Mouse (Mus musculus): Measurements from ENCODE around the gene Nab1. TPM values are rescaled to one million over a fixed set of nuclear protein-coding genes. Genes with fewer than 3 reads are reported as not detected.

Gene Nab1
- total and polyA plus RNA-seq, 3 experiments: 26.7 to 40.3 TPM; not detected in 1

DNA sequence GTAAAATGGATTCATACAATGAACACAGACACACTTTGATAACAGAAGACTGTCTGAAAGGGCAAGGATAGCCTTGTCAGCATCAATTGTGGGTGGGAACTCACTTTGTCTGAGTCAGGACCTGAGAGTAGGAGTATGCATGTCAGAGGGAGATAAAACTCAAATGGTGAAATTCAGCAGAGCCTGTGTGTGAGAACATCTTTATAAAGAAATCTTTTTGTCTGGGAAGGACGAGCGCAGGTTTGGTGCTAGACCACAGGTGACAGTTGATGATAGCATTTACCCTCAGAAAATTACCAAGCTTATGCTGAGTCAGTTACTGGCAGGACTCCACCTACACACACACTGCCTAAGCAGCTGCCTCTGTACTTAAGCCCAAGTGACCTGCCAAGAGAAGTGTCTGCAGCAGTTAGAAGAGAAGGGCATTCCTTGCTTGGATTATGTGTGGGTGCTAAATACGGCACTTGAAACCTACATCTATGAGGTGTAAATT, 45.9 kb downstream of the Nab1 start:
- Histone ChIP-seq H3K9me3 (replicated peaks; ENCODE audit: insufficient read depth, low read length) (no peaks in the 10 kb centered on the region), H3K79me2 (ENCODE audit: control insufficient read depth, insufficient read depth, low read length, poor library complexity) (no peaks in the 10 kb centered on the region), H3K4me3 (ENCODE audit: control insufficient read depth in 1 of 2, insufficient read depth in 1 of 2, low read depth in 2 of 2, low read length in 2 of 2) (no peak overlapping the region), H3K27ac (ENCODE audit: control insufficient read depth, low read depth, low read length) (peak overlapping the region; percentile 18), H3K9ac (ENCODE audit: control insufficient read depth, low read depth, low read length, poor library complexity, severe bottlenecking) (no peak overlapping the region), H3K4me1 (ENCODE audit: control insufficient read depth in 1 of 2, insufficient read depth in 2 of 2, low read length in 2 of 2) (peaks cover 7 to 11% of the 10 kb centered on the region in 2 experiments), H3K27me3 (ENCODE audit: control insufficient read depth in 1 of 2, insufficient read depth in 2 of 2, low read length in 2 of 2) (no peaks in the 10 kb centered on the region), H3K36me3 (ENCODE audit: control insufficient read depth in 1 of 2, insufficient read depth in 2 of 2, low read length in 2 of 2) (peaks cover 0 to 28% of the 10 kb centered on the region in 2 experiments; a peak in 3 of 4 replicates)
- DNase-seq (ENCODE audit: low read depth, low spot score): peak; percentile 93
- TF ChIP-seq ZMIZ1 (IDR thresholded peaks at IDR 0.05; ENCODE audit: low read depth, low read length): no peak
- no peak for TF ChIP-seq ZKSCAN1 (IDR thresholded peaks at IDR 0.05; ENCODE audit: low read depth, low read length)
- TF ChIP-seq USF1 (IDR thresholded peaks at IDR 0.05; ENCODE audit: low read depth, low read length): no peak
- no peak for TF ChIP-seq USF2 (IDR thresholded peaks at IDR 0.05; ENCODE audit: borderline replicate concordance in 1 of 2, insufficient read depth in 1 of 2, low read depth in 1 of 2, low read length in 2 of 2)
- 0 out of 2 replicates have a peak, but pooled peaks have one; percentile 50 for TF ChIP-seq BHLHE40 (IDR thresholded peaks at IDR 0.05; ENCODE audit: borderline replicate concordance, low read depth, low read length)
- TF ChIP-seq NRF1 (IDR thresholded peaks at IDR 0.05; ENCODE audit: insufficient read depth, low read depth, low read length, poor library complexity, severe bottlenecking): no peak
- no peak for TF ChIP-seq RAD21 (IDR thresholded peaks at IDR 0.05; ENCODE audit: low read depth, low read length)
- no peak for TF ChIP-seq POLR2AphosphoS5 (IDR thresholded peaks at IDR 0.05; ENCODE audit: borderline replicate concordance, low read depth, low read length)
- no peak for TF ChIP-seq ZC3H11A (IDR thresholded peaks at IDR 0.05; ENCODE audit: low read depth, low read length)
- TF ChIP-seq GATA1 (IDR thresholded peaks at IDR 0.05; ENCODE audit: low read depth, low read length): peak; percentile 93
- TF ChIP-seq TBP (IDR thresholded peaks at IDR 0.05; ENCODE audit: low read depth, low read length): no peak
- TF ChIP-seq CTCF (IDR thresholded peaks at IDR 0.05 in 2 of 3, conservative IDR thresholded peaks at IDR 0.05 in 1 of 3; ENCODE audit: control insufficient read depth in 1 of 3, insufficient read depth in 1 of 3, low read depth in 2 of 3, low read length in 3 of 3, poor library complexity in 1 of 3, severe bottlenecking in 1 of 3): no peak
- TF ChIP-seq E2F4 (IDR thresholded peaks at IDR 0.05; ENCODE audit: borderline replicate concordance, low read depth, low read length): no peak
- TF ChIP-seq TCF12 (IDR thresholded peaks at IDR 0.05; ENCODE audit: low read depth, low read length): peak; percentile 88
- no peak for TF ChIP-seq MYB (IDR thresholded peaks at IDR 0.05; ENCODE audit: low read depth, low read length)
- TF ChIP-seq MAFK (IDR thresholded peaks at IDR 0.05; ENCODE audit: borderline replicate concordance, low read depth, low read length): peak; percentile 66; the same call in 1 of the 2 replicates
- no peak for TF ChIP-seq HCFC1 (IDR thresholded peaks at IDR 0.05; ENCODE audit: low read depth, low read length)
- no peak for TF ChIP-seq ELF1 (IDR thresholded peaks at IDR 0.05; ENCODE audit: low read depth, low read length)
- TF ChIP-seq ETS1 (IDR thresholded peaks at IDR 0.05; ENCODE audit: low read depth, low read length): peak; percentile 95
- TF ChIP-seq MAZ (IDR thresholded peaks at IDR 0.05; ENCODE audit: low read depth, low read length): no peak
- TF ChIP-seq MEF2A (IDR thresholded peaks at IDR 0.05; ENCODE audit: extremely low read depth, insufficient replicate concordance, low read depth, low read length, poor library complexity, severe bottlenecking): no peak
- TF ChIP-seq ZNF384 (IDR thresholded peaks at IDR 0.05; ENCODE audit: low read depth, low read length): no peak
- TF ChIP-seq POLR2A (IDR thresholded peaks at IDR 0.05; ENCODE audit: control insufficient read depth in 1 of 2, insufficient read depth in 1 of 2, low read depth in 1 of 2, low read length in 2 of 2, poor library complexity in 1 of 2): no peak
- no peak for TF ChIP-seq POLR2AphosphoS2 (IDR thresholded peaks at IDR 0.05; ENCODE audit: low read length)
- no peak for TF ChIP-seq MYC (IDR thresholded peaks at IDR 0.05; ENCODE audit: low read depth, low read length)
- TF ChIP-seq KAT2A (conservative IDR thresholded peaks at IDR 0.05; ENCODE audit: low read depth, low read length): no peak
- no peak for TF ChIP-seq CHD1 (IDR thresholded peaks at IDR 0.05; ENCODE audit: low read depth, low read length)
- no peak for TF ChIP-seq UBTF (IDR thresholded peaks at IDR 0.05; ENCODE audit: borderline replicate concordance, insufficient read depth, low read depth, low read length)
- TF ChIP-seq SMC3 (IDR thresholded peaks at IDR 0.05; ENCODE audit: low read depth, low read length): no peak
- TF ChIP-seq TAL1 (IDR thresholded peaks at IDR 0.05; ENCODE audit: low read length): peak; percentile 93
- TF ChIP-seq NELFE (IDR thresholded peaks at IDR 0.05; ENCODE audit: low read depth, low read length): no peak
- TF ChIP-seq SIN3A (IDR thresholded peaks at IDR 0.05; ENCODE audit: low read length): peak; percentile 71
- TF ChIP-seq GABPA (IDR thresholded peaks at IDR 0.05; ENCODE audit: low read depth, low read length): no peak
- no peak; the same call in 1 of the 2 replicates for TF ChIP-seq MXI1 (IDR thresholded peaks at IDR 0.05; ENCODE audit: low read depth, low read length)
- TF ChIP-seq CHD2 (IDR thresholded peaks at IDR 0.05; ENCODE audit: low read length): no peak
- peak; percentile 84 to 86 for TF ChIP-seq EP300 (IDR thresholded peaks at IDR 0.05; ENCODE audit: low read depth in 1 of 2, low read length in 2 of 2)
- TF ChIP-seq JUND (IDR thresholded peaks at IDR 0.05; ENCODE audit: low read depth, low read length): no peak
- peak; percentile 93 for TF ChIP-seq RCOR1 (IDR thresholded peaks at IDR 0.05; ENCODE audit: low read depth, low read length)

All from MEL (cell line).